Mouse (Mus musculus) liver, postnatal 0 days (tissue): Measurements from ENCODE around the gene Trib3. TPM values are rescaled to one million over a fixed set of nuclear protein-coding genes. Genes with fewer than 3 reads are reported as not detected.

Experiments
- ATAC-seq: fragments of 200-750 bp; cut with Nextera tagmentation; 2 replicates; pipeline ENCODE4 v1.8.0; 2017; ENCODE audit warnings: mild to moderate bottlenecking, moderate library complexity
- DNase-seq: peaks from one replicate; pipeline ENCODE4 v3.0.0-alpha.2; 2016
- H3K27ac ChIP-seq: fragments of 300-500 bp; sonication (generic); 2 replicates; pipeline ENCODE4 v1.5.1; 2014; ENCODE audit warnings: antibody characterized with exemption, moderate library complexity, mild to moderate bottlenecking, low read depth
- H3K27me3 ChIP-seq: fragments of 300-500 bp; sonication (generic); 2 replicates; pipeline ENCODE4 v1.6.1; 2014; ENCODE audit warnings: low read length, control low read depth, mixed read lengths; ENCODE audit not compliant: insufficient read depth
- H3K36me3 ChIP-seq: fragments of 300-500 bp; sonication (generic); replicated peaks from 2 replicates; pipeline ENCODE4 v1.6.1; 2014; ENCODE audit warnings: mild to moderate bottlenecking, control low read depth, low read length, moderate library complexity, mixed read lengths; ENCODE audit not compliant: insufficient read depth
- H3K4me1 ChIP-seq: fragments of 300-500 bp; sonication (generic); 2 replicates; pipeline ENCODE4 v1.6.1; 2014; ENCODE audit warnings: antibody characterized with exemption, mild to moderate bottlenecking, control low read depth; ENCODE audit not compliant: insufficient read depth
- H3K4me2 ChIP-seq: fragments of 300-500 bp; sonication (generic); 2 replicates; pipeline ENCODE4 v1.6.1; 2014; ENCODE audit warnings: low read depth, mild to moderate bottlenecking, low read length, moderate library complexity, mixed read lengths
- H3K4me3 ChIP-seq: fragments of 300-500 bp; sonication (generic); 2 replicates; pipeline ENCODE4 v1.5.1; 2014; ENCODE audit warnings: low read depth, low read length
- H3K9ac ChIP-seq: fragments of 300-500 bp; sonication (generic); replicated peaks from 2 replicates; pipeline ENCODE4 v1.6.1; 2014; ENCODE audit warnings: mild to moderate bottlenecking, moderate library complexity
- H3K9me3 ChIP-seq: fragments of 300-500 bp; sonication (generic); 2 replicates; pipeline ENCODE4 v1.6.1; 2016; ENCODE audit warnings: mild to moderate bottlenecking, control low read depth, low read length, mixed read lengths
- CTCF ChIP-seq: sonication (generic); IDR thresholded peaks from 2 replicates; pipeline ENCODE4 v1.5.1; 2016; ENCODE audit warnings: antibody characterized with exemption, low read depth
- EP300 ChIP-seq: IDR thresholded peaks from 2 replicates; pipeline ENCODE4 v1.6.1; 2016; ENCODE audit warnings: antibody characterized with exemption, low read depth, mild to moderate bottlenecking
- WGBS: fragments of 180-500 bp; shearing (Covaris S2); extraction: QIAGEN DNeasy Blood & Tissue Kit; methylation state at CpG from one replicate; pipeline ENCODE4 v1.1.7; 2014; ENCODE audit not compliant: insufficient replicate concordance; 5-methylcytosine and 5-hydroxymethylcytosine counted together
- polyA plus RNA-seq: library from polyadenylated mRNA; unstranded; fragments of >200 nt; fragmentation: Nextera tagmentation; extraction: Ambion mirVana; gene quantifications from 2 replicates; pipeline ENCODE4 v1.2.1, GENCODE M21; 2015

The Trib3 gene
- polyA plus RNA-seq = 4.1 and 5.5 TPM in 2 replicates

GRCm38 (mm10) chr2:152343329-152344213, at the start of gene Trib3:
Gene Trib3, minus strand, starts transcription at chr2:152344032.
- Histone ChIP-seq H3K4me1 (peaks cover 22% of the 10 kb centered on the region), H3K9me3 (no peaks in the 10 kb centered on the region), H3K27ac (peak within 1 kb of the TSS; percentile 88), H3K4me3 (peak within 1 kb of the TSS; percentile 63), H3K4me2 (peak within 1 kb of the TSS; percentile 98), H3K27me3 (no peaks in the 10 kb centered on the region), H3K36me3 (no peaks in the 10 kb centered on the region; the same call in 1 of the 2 replicates), H3K9ac (peak within 1 kb of the TSS; percentile 80)
- ATAC-seq (peak; percentile 91), DNase-seq (peak; percentile 89)
- TF ChIP-seq CTCF = peak; percentile 87
- no peak; the same call in 1 of the 2 replicates for TF ChIP-seq EP300
- under 1% methylated on average over 52 of the region's 52 CpGs for WGBS

- ATAC-seq (no peak), DNase-seq (no peak)
- WGBS = 65% methylated on average over 9 of the region's 9 CpGs
- no peak for TF ChIP-seq EP300
- no peak for TF ChIP-seq CTCF
- Histone ChIP-seq H3K9me3 (no peaks in the 10 kb centered on the region), H3K4me3 (no peak overlapping the region), H3K36me3 (no peaks in the 10 kb centered on the region), H3K27me3 (no peaks in the 10 kb centered on the region), H3K27ac (no peak overlapping the region), H3K4me2 (no peak overlapping the region), H3K4me1 (peaks cover 20% of the 10 kb centered on the region), H3K9ac (no peak overlapping the region)
Measured at GRCm38 (mm10) chr2:152393225-152394017, 49.6 kb upstream of the Trib3 start.

GRCm38 (mm10) chr2:152392786-152393185, 49.0 kb upstream of the Trib3 start:
- Histone ChIP-seq H3K9me3 (no peaks in the 10 kb centered on the region), H3K27me3 (no peaks in the 10 kb centered on the region), H3K36me3 (no peaks in the 10 kb centered on the region), H3K27ac (no peak overlapping the region), H3K4me1 (peaks cover 20% of the 10 kb centered on the region), H3K4me2 (no peak overlapping the region), H3K4me3 (no peak overlapping the region), H3K9ac (no peak overlapping the region)
- DNase-seq (no peak), ATAC-seq (no peak)
- 22% methylated on average over 3 of the region's 3 CpGs for WGBS
- TF ChIP-seq EP300 = no peak
- TF ChIP-seq CTCF = peak; percentile 89

- 76% methylated on average over 4 of the region's 4 CpGs for WGBS
- H3K36me3 ChIP-seq = no peaks in the 10 kb centered on the region
- no peaks in the 10 kb centered on the region for H3K4me1 ChIP-seq
- DNase-seq (no peak), ATAC-seq (no peak)
- H3K27ac ChIP-seq = no peak overlapping the region
- H3K4me2 ChIP-seq = no peak overlapping the region
- TF ChIP-seq EP300 (no peak), CTCF (no peak)
- H3K4me3 ChIP-seq = no peak overlapping the region
- H3K27me3 ChIP-seq = no peaks in the 10 kb centered on the region
- no peaks in the 10 kb centered on the region for H3K9me3 ChIP-seq
- no peak overlapping the region for H3K9ac ChIP-seq
Measured at GRCm38 (mm10) chr2:152384191-152384590, 40.4 kb upstream of the Trib3 start.

- H3K9me3 ChIP-seq = no peaks in the 10 kb centered on the region
- no peak within 1 kb of the TSS for H3K4me3 ChIP-seq
- peaks cover 33% of the 10 kb centered on the region for H3K27me3 ChIP-seq
- H3K27ac ChIP-seq = no peak within 1 kb of the TSS
- ATAC-seq (no peak), DNase-seq (no peak)
- no peak for TF ChIP-seq EP300
- no peak for TF ChIP-seq CTCF
- 10% methylated on average over 16 of the region's 16 CpGs for WGBS
- no peak within 1 kb of the TSS for H3K9ac ChIP-seq
- H3K4me1 ChIP-seq = no peaks in the 10 kb centered on the region
- no peaks in the 10 kb centered on the region for H3K36me3 ChIP-seq
- H3K4me2 ChIP-seq = no peak within 1 kb of the TSS
Measured at GRCm38 (mm10) chr2:152376345-152376741, 32.5 kb upstream of the Trib3 start, which contains the start of gene Nrsn2. Gene Nrsn2, minus strand, starts transcription at chr2:152376638.
